Mouse (Mus musculus) liver, embryonic 14.5 days (tissue): ENCODE results near the gene Gm1113. TPM values are rescaled to one million over a fixed set of nuclear protein-coding genes. Genes with fewer than 3 reads are reported as not detected.

Source experiments
- ATAC-seq: fragments of 200-750 bp; cut with Nextera tagmentation; 2 replicates; pipeline ENCODE4 v1.8.0; 2017; ENCODE audit warnings: moderate number of reproducible peaks, mild to moderate bottlenecking, moderate library complexity; ENCODE audit not compliant: insufficient read depth
- DNase-seq, 3 experiments: peaks; one replicate each; pipeline ENCODE4 v3.0.0-alpha.2; 2012 to 2013; ENCODE audit warnings: low read depth in 3 of 3, low spot score in 3 of 3
- H3K27ac ChIP-seq: fragments of 300-500 bp; sonication (generic); 2 replicates; pipeline ENCODE4 v1.5.1; 2014; ENCODE audit warnings: moderate library complexity, mild to moderate bottlenecking, control low read depth, inconsistent platforms
- H3K27me3 ChIP-seq: fragments of 300-500 bp; sonication (generic); 2 replicates; pipeline ENCODE4 v1.6.1; 2014; ENCODE audit warnings: mild to moderate bottlenecking, low read length, moderate library complexity; ENCODE audit not compliant: control insufficient read depth, insufficient read depth
- H3K36me3 ChIP-seq: fragments of 300-500 bp; sonication (generic); replicated peaks from 2 replicates; pipeline ENCODE4 v1.6.1; 2014; ENCODE audit warnings: low read depth; ENCODE audit not compliant: control insufficient read depth, insufficient read depth
- H3K4me1 ChIP-seq, 2 experiments: fragments of 200-500 bp in 1 of 2; fragments of 300-500 bp in 1 of 2; sonication (generic) in 1 of 2; replicated peaks; 2 replicates each; pipeline ENCODE4 v1.6.1; 2012 to 2014; ENCODE audit warnings: antibody characterized with exemption in 1 of 2, inconsistent platforms in 1 of 2, low read length in 1 of 2; ENCODE audit not compliant: control insufficient read depth in 2 of 2, insufficient read depth in 2 of 2
- H3K4me2 ChIP-seq: fragments of 300-500 bp; sonication (generic); 2 replicates; pipeline ENCODE4 v1.6.1; 2014; ENCODE audit warnings: low read depth, mild to moderate bottlenecking, control low read depth, moderate library complexity
- H3K4me3 ChIP-seq, 2 experiments: fragments of 200-500 bp in 1 of 2; fragments of 300-500 bp in 1 of 2; sonication (generic) in 1 of 2; 2 replicates each; pipeline ENCODE4 v1.5.1; 2012 to 2014; ENCODE audit warnings: low read depth in 2 of 2, low read length in 2 of 2, mild to moderate bottlenecking in 2 of 2, control low read depth in 1 of 2, inconsistent platforms in 1 of 2, moderate library complexity in 1 of 2; ENCODE audit not compliant: insufficient read depth in 1 of 2
- H3K9ac ChIP-seq: fragments of 300-500 bp; sonication (generic); replicated peaks from 2 replicates; pipeline ENCODE4 v1.6.1; 2014; ENCODE audit warnings: mild to moderate bottlenecking, control low read depth, moderate library complexity
- H3K9me3 ChIP-seq: fragments of 300-500 bp; sonication (generic); 2 replicates; pipeline ENCODE4 v1.6.1; 2016; ENCODE audit warnings: low read length, mixed read lengths; ENCODE audit not compliant: control insufficient read depth
- CTCF ChIP-seq: IDR thresholded peaks from 2 replicates; pipeline ENCODE4 v1.5.1; 2016; ENCODE audit warnings: antibody characterized with exemption, low read depth, control low read depth
- EP300 ChIP-seq: IDR thresholded peaks from 2 replicates; pipeline ENCODE4 v1.6.1; 2016; ENCODE audit warnings: antibody characterized with exemption, low read depth
- WGBS: fragments of 180-500 bp; shearing (Covaris S2); extraction: QIAGEN DNeasy Blood & Tissue Kit; methylation state at CpG from one replicate; pipeline ENCODE4 v1.1.7; 2014; ENCODE audit not compliant: insufficient replicate concordance; 5-methylcytosine and 5-hydroxymethylcytosine counted together
- polyA plus RNA-seq, 2 experiments: library from polyadenylated mRNA; depleted of rRNA in 1 of 2; stranded (reverse) in 1 of 2; unstranded in 1 of 2; fragments of >200 nt; fragmentation: Nextera tagmentation in 1 of 2; extraction: Ambion mirVana in 1 of 2; gene quantifications; 2 replicates each; pipeline versions ENCODE4 v1.2.1 to v1.2.3; 2012 to 2014

Gm1113 gene
- polyA plus RNA-seq, 2 experiments, result not detected

DNA sequence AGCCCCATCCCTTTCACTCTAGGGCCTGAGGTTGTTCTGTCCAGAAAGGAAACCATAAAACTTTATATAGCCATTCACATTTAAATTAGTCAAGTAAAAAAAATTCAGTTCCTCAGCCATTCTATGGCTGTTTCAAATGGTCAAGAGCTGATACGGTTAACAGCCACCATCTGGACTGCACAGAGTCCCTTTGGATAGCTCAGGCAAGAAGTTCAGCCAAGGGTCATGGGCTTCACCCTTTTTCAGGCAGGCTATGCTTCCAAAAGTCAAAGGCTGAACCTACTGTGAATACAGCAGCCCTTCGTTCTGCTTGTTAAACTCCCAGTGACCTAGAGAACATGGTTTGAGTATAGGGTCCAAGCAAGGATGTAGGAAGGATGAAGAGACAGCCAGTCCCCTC is 26.6 kb upstream of the Gm1113 start:
- no peak overlapping the region for H3K9ac ChIP-seq
- H3K27me3 ChIP-seq, result no peaks in the 10 kb centered on the region
- 68% methylated on average over 2 of the region's 2 CpGs for WGBS
- no peaks in the 10 kb centered on the region for H3K36me3 ChIP-seq
- H3K4me3 ChIP-seq, result no peak overlapping the region
- no peak overlapping the region for H3K27ac ChIP-seq
- H3K4me2 ChIP-seq, result no peak overlapping the region
- no peak for DNase-seq
- no peak for TF ChIP-seq EP300
- no peak for TF ChIP-seq CTCF
- no peaks in the 10 kb centered on the region for H3K9me3 ChIP-seq
- no peak for ATAC-seq
- H3K4me1 ChIP-seq, result peaks cover 0 to 6% of the 10 kb centered on the region in 2 experiments; a peak in 2 of 4 replicates

- Histone ChIP-seq H3K36me3 (no peaks in the 10 kb centered on the region), H3K27me3 (no peaks in the 10 kb centered on the region), H3K4me1 (peaks cover 0 to 6% of the 10 kb centered on the region in 2 experiments; a peak in 2 of 4 replicates), H3K9me3 (no peaks in the 10 kb centered on the region), H3K9ac (no peak overlapping the region), H3K4me3 (no peak overlapping the region), H3K4me2 (no peak overlapping the region), H3K27ac (no peak overlapping the region)
- no peak for TF ChIP-seq CTCF
- ATAC-seq (no peak), DNase-seq (no peak)
- WGBS, result 59% methylated on average over 14 of the region's 14 CpGs
These were observed 25.2 kb upstream of the Gm1113 start for GRCm38 (mm10) chr9:35543099-35543860.

- no peaks in the 10 kb centered on the region for H3K27me3 ChIP-seq
These were observed 23.9 kb upstream of the Gm1113 start for GRCm38 (mm10) chr9:35541941-35542340.

DNA sequence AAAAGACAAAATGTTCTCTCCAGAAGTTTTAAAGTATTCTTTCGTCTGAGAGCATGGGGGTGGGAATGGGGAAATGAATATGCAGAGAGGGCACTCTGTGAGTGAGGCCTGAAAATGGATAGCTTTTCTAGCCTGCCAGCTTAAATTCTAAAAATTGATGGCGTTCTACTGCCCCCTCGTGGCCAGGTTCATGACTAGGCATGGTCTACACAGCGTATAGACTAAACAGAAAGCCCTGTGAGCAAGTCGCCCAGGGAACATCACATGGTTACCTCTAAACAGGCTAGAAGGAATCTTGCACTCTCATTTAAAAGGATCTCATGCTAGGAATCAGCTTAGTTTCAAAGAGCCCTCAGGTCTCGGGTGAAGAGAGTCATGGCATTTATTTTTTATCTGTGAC is 23.4 kb upstream of the Gm1113 start:
- DNase-seq, result peak; percentile 31 to 40 (median 32)
- no peaks in the 10 kb centered on the region; a peak in 1 of 4 replicates for H3K4me1 ChIP-seq
- no peaks in the 10 kb centered on the region for H3K36me3 ChIP-seq
- 6% methylated on average over 6 of the region's 6 CpGs for WGBS
- no peaks in the 10 kb centered on the region for H3K27me3 ChIP-seq
- no peak overlapping the region for H3K4me2 ChIP-seq
- no peaks in the 10 kb centered on the region for H3K9me3 ChIP-seq
- TF ChIP-seq CTCF (peak; percentile 74), EP300 (no peak)
- ATAC-seq, result peak; percentile 26; the same call in 1 of the 2 replicates
- H3K4me3 ChIP-seq, result no peak overlapping the region
- no peak overlapping the region for H3K27ac ChIP-seq
- no peak overlapping the region for H3K9ac ChIP-seq

More at GRCm38 (mm10) chr9:35541941-35542340, 23.9 kb upstream of the Gm1113 start:
- H3K4me2 ChIP-seq, result no peak overlapping the region
- no peak for ATAC-seq
- H3K4me1 ChIP-seq, result peaks cover 0 to 4% of the 10 kb centered on the region in 2 experiments; a peak in 2 of 4 replicates
- H3K4me3 ChIP-seq, result no peak overlapping the region
- 42% methylated on average over 6 of the region's 6 CpGs for whole genome bisulfite sequencing
- H3K36me3 ChIP-seq, result no peaks in the 10 kb centered on the region
- no peak overlapping the region for H3K9ac ChIP-seq
- DNase-seq, result no peak
- TF ChIP-seq EP300, result no peak
- TF ChIP-seq CTCF, result no peak
- H3K27ac ChIP-seq, result no peak overlapping the region
- no peaks in the 10 kb centered on the region for H3K9me3 ChIP-seq

DNA sequence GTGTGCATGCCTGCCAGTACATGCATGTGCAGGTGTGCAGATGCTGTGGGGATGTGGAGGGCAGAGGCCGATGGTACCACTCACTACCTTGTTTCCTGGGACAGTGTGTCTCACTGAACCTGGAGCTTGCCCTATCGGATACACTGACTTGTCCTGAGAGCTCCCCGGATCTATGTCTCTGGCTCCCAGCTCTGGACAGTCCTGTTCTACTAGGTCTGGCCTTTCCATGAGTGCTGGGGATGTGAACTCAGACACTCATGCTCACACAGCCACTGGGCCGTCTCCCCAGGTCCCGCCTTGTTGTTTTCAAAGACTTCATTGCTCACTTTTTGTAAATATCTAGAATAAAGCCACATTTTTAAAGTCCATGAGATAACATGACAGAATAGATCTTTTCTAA is 23.0 kb upstream of the Gm1113 start:
- no peak for ATAC-seq
- Histone ChIP-seq H3K27me3 (no peaks in the 10 kb centered on the region), H3K4me1 (no peaks in the 10 kb centered on the region), H3K4me3 (no peak overlapping the region), H3K9me3 (no peaks in the 10 kb centered on the region), H3K27ac (no peak overlapping the region), H3K4me2 (no peak overlapping the region), H3K36me3 (no peaks in the 10 kb centered on the region), H3K9ac (no peak overlapping the region)
- WGBS, result 64% methylated on average over 5 of the region's 5 CpGs
- TF ChIP-seq CTCF, result no peak
- TF ChIP-seq EP300, result no peak
- DNase-seq, result no peak
